Mouse (Mus musculus) MEL (cell line): ENCODE results near the gene Gtf2a1.

Experiments
- CTCF ChIP-seq, 3 experiments: IDR thresholded peaks in 2 of 3; conservative IDR thresholded peaks in 1 of 3; 2 replicates each; pipeline ENCODE4 v1.5.1; 2011 to 2012; ENCODE audit warnings: low read length in 3 of 3, low read depth in 2 of 3, mild to moderate bottlenecking in 2 of 3, improper control_type of control experiment in 1 of 3, inconsistent platforms in 1 of 3, mixed read lengths in 1 of 3, moderate library complexity in 1 of 3; ENCODE audit not compliant: control insufficient read depth in 1 of 3, insufficient read depth in 1 of 3, poor library complexity in 1 of 3, severe bottlenecking in 1 of 3
- EP300 ChIP-seq, 2 experiments: IDR thresholded peaks; 2 replicates each; pipeline ENCODE4 v1.6.1; 2011; ENCODE audit warnings: improper control_type of control experiment in 2 of 2, low read length in 2 of 2, low read depth in 1 of 2, mild to moderate bottlenecking in 1 of 2
- GATA1 ChIP-seq: IDR thresholded peaks from 2 replicates; pipeline ENCODE4 v1.6.1; 2011; ENCODE audit warnings: low read depth, low read length, improper control_type of control experiment
- KAT2A ChIP-seq: conservative IDR thresholded peaks from 2 replicates; pipeline ENCODE4 v1.6.1; 2012; ENCODE audit warnings: low read depth, low read length, improper control_type of control experiment, inconsistent platforms
- POLR2A ChIP-seq, 2 experiments: IDR thresholded peaks; 2 replicates each; pipeline ENCODE4 v1.6.1; 2011 to 2012; ENCODE audit warnings: low read length in 2 of 2, mild to moderate bottlenecking in 2 of 2, control low read depth in 1 of 2, improper control_type of control experiment in 1 of 2, low read depth in 1 of 2, moderate library complexity in 1 of 2; ENCODE audit not compliant: control insufficient read depth in 1 of 2, insufficient read depth in 1 of 2, poor library complexity in 1 of 2
- ZC3H11A ChIP-seq: IDR thresholded peaks from 2 replicates; pipeline ENCODE4 v1.6.1; 2012; ENCODE audit warnings: low read depth, mild to moderate bottlenecking, inconsistent platforms, low read length, improper control_type of control experiment
- ZMIZ1 ChIP-seq: IDR thresholded peaks from 2 replicates; pipeline ENCODE4 v1.6.1; 2012; ENCODE audit warnings: low read depth, mild to moderate bottlenecking, inconsistent platforms, low read length, improper control_type of control experiment, moderate library complexity
- ZNF384 ChIP-seq: IDR thresholded peaks from 2 replicates; pipeline ENCODE4 v1.6.1; 2012; ENCODE audit warnings: low read depth, mild to moderate bottlenecking, inconsistent platforms, low read length, improper control_type of control experiment

DNA sequence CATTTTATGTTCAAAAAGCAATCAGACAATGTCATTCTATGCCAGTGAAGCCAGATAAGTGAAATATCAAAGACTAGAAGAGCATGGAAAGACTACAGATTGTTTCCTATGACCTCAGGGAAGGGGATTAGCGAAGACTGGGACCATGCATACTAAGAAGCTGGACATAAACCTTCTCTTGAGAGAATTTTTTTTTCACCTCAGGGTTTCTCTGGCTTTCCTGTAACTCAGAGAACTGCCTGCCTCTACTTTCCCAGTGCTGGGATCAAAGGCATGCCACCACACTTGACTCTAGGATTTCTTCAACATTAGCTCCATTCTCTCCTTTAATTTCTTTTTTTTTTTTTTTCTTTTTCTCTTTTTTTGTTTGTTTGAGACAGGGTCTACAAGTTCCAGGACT lies 904 bp upstream of the Gtf2a1 start:
- TF ChIP-seq ZNF384 (no peak), KAT2A (no peak), CTCF (IDR thresholded peaks at IDR 0.05 in 2 of 3, conservative IDR thresholded peaks at IDR 0.05 in 1 of 3; ENCODE audit: control insufficient read depth in 1 of 3, insufficient read depth in 1 of 3, low read depth in 2 of 3, low read length in 3 of 3, poor library complexity in 1 of 3, severe bottlenecking in 1 of 3) (no peak), ZMIZ1 (no peak), POLR2A (IDR thresholded peaks at IDR 0.05; ENCODE audit: control insufficient read depth in 1 of 2, insufficient read depth in 1 of 2, low read depth in 1 of 2, low read length in 2 of 2, poor library complexity in 1 of 2) (no peak), EP300 (IDR thresholded peaks at IDR 0.05; ENCODE audit: low read depth in 1 of 2, low read length in 2 of 2) (no peak), ZC3H11A (no peak), GATA1 (no peak)
